Mouse (Mus musculus): ENCODE measurements around the gene Tdp2.
"Not testable (repeated sequence)": the region's sequence is repeated elsewhere in the genome, so short reads cannot be mapped to it uniquely, and the experiment has no call there.

Gene Tdp2

GRCm38 (mm10) chr13:24825587-24825986, 5.9 kb upstream of the Tdp2 start:
- no peak for DNase-seq (ENCODE audit: low spot score)

DNA sequence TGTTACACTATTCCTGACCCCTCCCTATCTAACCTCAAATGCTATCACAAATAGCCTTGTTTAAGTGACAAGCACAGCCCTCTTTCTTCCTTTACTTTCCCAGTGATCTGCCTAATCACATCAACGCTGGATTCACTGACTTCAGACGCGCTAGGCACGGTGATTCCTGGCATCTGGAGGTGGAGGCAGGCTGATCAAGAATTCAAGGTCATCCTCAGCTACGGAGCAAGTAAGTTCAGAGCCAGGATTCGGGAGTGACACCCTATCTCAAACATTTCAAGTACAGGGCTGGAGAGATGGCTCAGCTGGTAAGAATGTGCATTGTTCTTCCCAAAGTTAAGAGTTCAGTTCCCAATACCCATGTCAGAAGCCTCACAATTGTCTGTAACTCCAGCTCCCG, 5.4 kb upstream of the Tdp2 start:
- no peak for DNase-seq (ENCODE audit: low spot score)

DNA sequence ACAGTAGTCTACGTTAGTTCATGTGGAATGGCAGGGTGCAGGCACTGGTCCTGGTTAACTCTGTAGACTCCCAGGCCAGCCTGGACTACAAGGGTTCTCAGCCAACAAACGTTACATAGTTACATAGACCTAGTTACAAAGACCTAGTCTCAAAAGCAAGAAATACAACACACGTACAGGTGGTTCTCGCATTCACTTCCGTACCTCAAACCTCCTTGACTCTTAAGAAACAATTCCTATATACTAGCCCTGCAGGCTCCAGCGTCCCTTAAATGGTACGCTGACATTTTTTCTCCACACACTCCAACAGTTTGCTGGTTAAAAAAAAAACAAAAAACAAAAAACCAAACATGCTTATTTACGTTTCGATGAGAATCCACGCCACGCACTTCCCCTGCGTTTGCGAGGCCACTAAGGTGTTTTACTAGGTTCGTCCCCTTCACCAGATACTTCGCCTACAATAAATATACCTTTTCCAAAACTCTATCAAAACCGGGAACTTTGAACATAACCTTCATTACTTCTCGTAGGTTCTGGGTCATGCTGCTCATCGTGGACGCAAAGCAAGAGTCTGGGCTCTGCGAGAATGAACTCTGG, 625 bp upstream of the Tdp2 start:
- no peak for DNase-seq (ENCODE audit: low spot score)

GRCm38 (mm10) chr13:24832131-24832810, 792 bp downstream of the Tdp2 start:
- no peak for DNase-seq (ENCODE audit: low spot score)

DNA sequence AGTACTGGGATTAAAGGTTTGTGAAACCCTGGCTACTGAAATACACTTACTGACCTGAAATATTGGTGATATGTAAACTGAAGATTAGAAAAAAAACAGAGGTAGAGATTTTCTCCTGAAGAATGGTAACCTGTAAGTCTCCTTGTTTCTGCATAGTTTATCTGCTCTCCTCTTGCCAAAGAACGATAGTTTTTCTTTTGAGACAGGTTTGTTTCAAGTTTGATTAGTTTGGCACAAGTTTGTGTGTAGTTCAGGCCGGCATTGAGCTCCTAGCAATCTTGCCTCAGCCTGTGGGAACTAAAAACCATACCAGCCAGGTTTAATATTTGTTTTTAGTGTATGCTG, 1.3 kb downstream of the Tdp2 start:
- no peak for DNase-seq (ENCODE audit: low spot score)

DNA sequence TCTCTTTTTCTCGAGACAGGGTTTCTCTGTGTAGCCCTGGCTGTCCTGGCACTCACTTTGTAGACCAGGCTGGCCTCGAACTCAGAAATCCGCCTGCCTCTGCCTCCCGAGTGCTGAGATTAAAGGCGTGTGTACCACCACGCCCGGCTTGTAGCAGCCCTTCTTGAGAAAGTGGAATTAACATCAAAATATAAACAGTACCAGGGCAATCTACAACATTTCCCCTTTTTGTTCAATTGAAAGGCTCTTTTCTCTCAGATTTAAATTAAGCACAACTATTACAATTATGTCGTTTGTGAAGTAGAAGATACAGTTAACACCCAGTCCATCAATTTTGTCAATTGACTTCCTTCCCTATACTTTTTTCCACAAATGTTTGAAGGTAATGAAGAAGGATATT, 6.3 kb downstream of the Tdp2 start:
- not testable (repeated sequence) for DNase-seq (ENCODE audit: low spot score)

DNA sequence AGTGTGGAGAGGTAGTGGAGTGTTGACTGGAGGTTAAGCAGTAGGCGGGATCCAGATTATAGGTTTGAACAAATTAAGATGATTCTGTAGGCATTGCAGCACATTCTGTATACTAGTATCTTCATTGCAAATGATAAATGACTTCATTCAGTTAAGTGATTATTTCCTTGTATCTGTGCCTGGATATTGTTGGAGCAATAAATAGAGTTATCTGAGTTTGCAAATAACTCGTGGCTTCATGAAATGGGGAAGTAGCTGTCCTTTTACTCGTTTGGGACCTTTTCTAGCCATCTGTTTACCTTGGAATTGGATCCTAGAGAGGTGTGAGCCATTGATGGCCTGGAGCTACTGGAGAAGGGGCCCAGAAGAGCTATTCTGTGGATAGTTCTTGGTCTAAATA, 8.4 kb downstream of the Tdp2 start:
- DNase-seq (ENCODE audit: low spot score): no peak

DNA sequence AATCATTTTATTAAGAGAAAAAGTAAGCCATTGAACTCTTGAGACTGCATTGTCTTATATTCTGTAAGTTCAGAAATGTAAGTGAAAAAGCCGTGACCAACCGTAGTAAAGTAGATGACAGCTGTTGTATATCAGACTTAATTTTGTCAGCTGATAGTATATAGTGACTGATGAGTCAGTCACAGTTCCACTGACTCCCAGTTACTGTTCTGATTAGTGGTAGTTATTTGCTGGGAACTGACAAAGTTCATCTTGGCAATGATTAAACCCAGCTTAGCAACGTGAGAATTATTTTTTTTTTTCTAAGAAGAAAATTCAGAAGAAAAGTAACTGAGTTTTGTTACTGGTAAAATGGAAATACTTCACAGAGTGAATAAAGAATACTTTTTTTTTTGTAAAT, 10.2 kb downstream of the Tdp2 start:
- no peak for DNase-seq (ENCODE audit: low spot score)

DNA sequence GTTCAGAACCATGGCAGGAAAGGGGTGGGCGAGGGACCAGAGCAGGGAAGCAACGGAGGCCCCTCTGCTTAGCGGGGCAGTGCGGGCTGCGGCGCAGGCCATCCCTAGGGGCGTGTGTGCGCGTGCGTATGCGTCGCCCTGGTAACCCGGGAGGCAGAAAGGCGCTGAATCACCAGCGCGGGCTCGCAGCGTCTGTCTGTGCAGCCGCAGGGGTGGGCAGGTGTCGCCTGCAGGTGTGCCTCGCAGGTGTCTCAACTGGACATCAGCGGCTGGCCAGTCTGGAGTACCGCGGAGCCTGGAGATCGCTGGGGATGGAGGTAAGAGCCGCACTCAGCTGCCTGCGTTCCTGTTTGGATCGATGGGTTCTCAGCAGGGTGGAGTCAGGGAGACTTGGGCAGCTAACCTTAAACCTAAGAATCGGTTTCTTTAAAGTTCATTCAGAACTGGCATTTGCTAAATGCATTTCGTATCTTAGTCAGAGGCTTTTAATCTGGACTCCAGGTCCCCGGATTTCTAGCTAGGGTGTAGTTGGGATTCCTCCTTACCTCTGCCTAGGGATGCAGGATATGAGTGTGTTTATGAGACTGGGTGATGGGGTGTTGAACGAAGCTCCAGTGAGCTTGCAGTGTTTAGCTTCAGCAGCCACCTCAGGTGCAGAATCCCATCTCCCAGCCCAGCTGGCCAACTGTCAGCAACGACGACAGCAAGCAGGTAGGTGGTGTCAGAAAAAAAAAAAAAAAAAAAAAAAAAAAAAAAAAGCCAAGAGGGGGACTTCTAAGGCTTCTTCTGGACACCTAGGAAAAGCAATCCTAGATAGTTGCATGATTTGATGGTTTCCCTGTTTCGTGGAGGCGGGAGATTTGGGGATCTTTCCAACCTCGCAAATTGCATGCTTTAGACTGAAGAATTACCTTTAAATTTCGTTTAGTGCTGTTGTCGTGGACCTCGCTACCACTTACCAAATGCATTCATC, 13.8 kb downstream of the Tdp2 start, which contains the start of gene D130043K22Rik:
Gene D130043K22Rik (plus strand): TSS at position 153 of the 973 bp plus-strand sequence.
- DNase-seq (ENCODE audit: low spot score): no peak

GRCm38 (mm10) chr13:24849318-24849717, 17.8 kb downstream of the Tdp2 start:
- DNase-seq (ENCODE audit: low spot score): no peak

DNA sequence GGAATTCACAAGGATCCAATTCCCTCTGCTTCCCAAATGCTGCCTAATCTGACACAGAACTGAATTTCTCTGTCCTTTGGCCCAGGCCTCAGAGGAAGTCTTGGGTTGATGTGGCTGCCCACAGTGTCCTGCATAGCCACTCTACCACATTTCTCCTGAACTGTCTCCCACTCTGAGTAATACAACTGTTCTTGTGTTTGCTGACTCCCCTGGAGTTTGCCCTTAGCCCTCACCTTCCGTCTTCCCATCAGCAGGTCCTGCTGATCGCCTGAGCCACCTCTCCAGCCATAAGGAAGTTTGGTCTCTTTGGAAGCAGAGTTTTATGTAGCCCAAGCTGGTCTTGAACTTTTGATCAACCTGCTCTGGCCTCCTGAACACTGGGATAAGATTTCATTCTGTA, 20.5 kb downstream of the Tdp2 start:
- DNase-seq (ENCODE audit: low spot score): no peak

DNA sequence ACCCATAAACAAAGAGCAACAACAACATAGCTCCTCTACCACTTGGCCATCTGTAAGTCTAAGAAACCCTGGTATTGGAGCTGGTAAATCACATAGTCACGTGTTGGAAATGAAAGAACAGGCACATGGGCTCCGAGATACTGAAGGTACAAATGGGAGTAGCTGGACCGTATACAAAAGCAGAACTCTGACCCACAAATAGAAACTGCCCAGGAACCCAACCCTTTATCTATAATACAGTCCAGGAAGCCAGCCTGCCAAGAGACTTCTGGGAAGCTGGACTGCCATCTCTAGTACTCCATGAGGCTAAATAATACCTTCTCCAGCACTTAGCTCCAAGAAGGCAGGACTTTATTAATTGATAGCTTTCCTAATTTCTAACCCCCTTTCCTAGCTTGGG, 21.1 kb downstream of the Tdp2 start:
- no peak for DNase-seq (ENCODE audit: low spot score)

DNA sequence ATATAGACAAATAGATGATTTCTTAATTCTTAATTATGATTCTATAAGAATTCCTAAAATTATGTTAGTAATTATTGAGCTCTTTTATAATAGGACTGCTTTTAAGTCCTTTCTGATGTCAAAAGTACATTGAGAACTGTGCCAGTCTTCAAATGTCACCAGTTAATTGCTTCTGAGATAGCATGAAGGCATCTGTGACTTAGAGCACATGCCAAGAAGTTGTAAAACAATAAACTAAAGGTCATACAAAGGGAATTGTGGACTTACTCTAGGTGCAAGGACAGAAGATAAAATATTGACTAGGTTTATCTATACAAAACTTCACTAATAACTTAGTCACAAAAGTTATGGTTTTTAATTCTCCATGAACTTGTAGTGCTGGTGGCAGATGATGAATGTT, 27.6 kb downstream of the Tdp2 start:
- DNase-seq (ENCODE audit: low spot score): no peak

- no peak for DNase-seq (ENCODE audit: low spot score)
Measured at GRCm38 (mm10) chr13:24861084-24861483, 29.6 kb downstream of the Tdp2 start.

GRCm38 (mm10) chr13:24862021-24862420, 30.5 kb downstream of the Tdp2 start:
- no peak for DNase-seq (ENCODE audit: low spot score)

DNA sequence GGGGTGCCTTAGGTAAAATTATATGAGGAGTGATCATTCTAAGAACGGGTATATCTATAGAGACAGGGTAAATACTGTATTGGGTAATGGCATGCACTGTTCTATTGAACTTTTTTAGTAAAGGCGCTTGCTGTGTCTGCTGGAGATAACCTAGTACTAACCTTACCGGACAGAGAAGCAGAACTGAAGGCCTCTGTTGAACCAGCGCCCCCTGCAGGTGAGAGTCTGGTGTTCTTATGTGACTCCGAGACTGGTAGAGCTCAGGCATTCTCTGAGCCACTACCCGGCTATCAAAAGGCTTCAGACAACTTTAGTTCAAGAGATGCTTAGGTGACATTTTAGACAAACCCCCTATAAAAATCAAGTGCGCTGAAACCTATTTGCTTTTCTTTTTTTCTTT, 31.0 kb downstream of the Tdp2 start:
- DNase-seq (ENCODE audit: low spot score): no peak

DNA sequence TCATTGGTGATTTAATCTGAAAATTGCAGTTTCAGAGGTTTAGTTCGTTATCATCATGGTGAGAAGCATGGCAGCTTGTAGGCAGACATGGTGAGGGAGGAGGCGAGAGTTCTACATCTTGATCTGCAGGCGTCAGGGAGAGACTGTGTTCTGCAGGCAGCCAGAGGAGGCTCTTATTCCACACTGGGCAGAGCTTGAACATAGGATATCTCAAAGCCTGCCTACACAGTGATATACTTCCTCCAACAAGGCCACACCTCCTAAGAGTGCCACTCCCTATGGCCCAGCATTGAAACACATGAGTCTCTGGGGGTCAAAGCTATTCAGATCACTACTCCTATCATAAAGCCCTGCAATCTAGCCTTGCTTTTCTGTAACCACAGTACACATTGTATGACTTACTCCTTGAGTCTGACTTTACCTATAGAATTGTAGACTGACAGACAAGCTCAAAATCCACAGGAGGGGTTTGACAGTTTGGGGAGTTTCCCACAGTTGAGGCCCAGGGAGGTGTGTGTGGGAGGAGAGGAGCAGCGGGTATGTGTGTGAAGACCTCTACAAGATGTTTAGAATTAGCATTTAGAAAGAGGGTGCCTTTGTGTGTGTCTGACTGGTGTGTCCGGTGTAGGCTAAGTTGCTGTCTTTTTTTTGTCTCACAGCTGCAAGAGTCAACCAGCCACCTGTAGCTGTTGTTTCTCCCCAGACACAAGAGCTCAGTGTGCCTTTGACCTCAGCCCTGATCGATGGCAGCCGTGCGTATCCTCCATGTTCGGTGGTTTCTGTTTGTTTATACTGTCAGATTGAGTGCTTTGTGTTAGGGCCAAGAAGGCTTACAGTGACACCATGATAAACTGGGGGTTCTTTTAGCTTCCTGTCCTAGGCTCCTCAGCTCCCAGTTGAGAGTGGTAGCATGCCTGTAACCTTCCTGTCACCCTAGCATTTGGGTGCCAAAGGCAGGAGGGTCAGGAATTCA, 35.2 kb downstream of the Tdp2 start:
- DNase-seq (ENCODE audit: low spot score): no peak

GRCm38 (mm10) chr13:24867789-24868188, 36.3 kb downstream of the Tdp2 start:
- no peak for DNase-seq (ENCODE audit: low spot score)

GRCm38 (mm10) chr13:24868233-24868632, 36.8 kb downstream of the Tdp2 start:
- no peak for DNase-seq (ENCODE audit: low spot score)

GRCm38 (mm10) chr13:24879359-24880040, 48.0 kb downstream of the Tdp2 start:
- DNase-seq (ENCODE audit: low spot score): no peak

DNA sequence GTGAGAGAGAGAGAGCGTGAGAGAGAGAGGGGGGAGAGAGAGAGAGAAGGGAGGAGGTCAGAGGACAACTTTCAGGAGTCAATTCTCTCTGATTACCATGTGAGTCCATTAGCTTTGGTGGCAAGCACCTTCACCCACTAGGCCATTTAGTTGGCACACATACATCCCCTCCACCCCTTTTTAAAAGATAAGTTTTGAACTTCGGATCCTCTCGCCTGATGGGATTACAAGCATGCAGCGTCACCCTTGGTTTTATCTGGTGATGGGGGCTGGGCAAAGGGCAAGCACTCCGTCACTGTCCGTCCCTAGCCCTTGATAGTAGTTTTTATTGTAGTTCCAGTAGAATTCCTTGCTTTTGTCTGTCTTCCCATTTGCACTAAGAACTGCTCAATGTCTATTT, 48.7 kb downstream of the Tdp2 start:
- no peak for DNase-seq (ENCODE audit: low spot score)

Measured in ovary, adult 18-20 months (tissue).